Mouse (Mus musculus) right cerebral cortex, adult 18-20 months (tissue): ENCODE results near the gene Krt73.

Source experiments
- DNase-seq: peaks from one replicate; pipeline ENCODE4 v3.0.0; 2022; ENCODE audit warnings: mixed read lengths

The Krt73 gene

DNA sequence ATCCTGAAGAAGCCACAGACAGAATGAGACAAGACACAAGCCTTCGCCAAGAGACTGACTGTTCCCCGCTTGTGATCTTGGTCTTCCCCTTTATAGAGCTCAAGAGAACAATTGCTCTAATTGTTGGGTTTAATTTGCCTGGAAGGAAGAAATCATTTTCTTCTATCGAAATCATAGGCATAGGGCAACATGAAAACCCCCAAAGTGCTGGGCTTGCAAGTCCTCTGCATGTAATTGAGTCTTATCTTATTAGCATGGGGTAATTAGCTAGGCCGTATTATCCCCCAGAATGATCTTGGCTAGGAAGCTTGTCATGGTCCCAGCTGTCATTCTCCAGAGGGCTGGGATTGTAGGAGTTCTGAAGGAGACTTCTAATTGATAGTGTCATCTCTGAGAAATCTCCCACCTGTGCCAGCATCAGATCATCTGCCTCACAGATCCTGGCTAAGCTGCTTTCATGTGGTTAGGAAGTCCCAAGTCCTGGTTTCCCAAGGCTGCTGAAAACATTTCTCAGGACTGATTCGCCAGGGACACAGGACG is at the start of gene Krt73:
Gene Krt73, minus strand, starts transcription at position 51 of the 540 bp plus-strand sequence.
- DNase-seq, result no peak

- DNase-seq, result no peak
These were observed 48.5 kb upstream of the Krt73 start, which contains the start of gene Krt1 for GRCm38 (mm10) chr15:101850694-101851093. TSS of gene Krt1 (minus strand) at chr15:101850794.

GRCm38 (mm10) chr15:101845971-101846403 is 43.8 kb upstream of the Krt73 start:
- DNase-seq, result peak; percentile 49

DNA sequence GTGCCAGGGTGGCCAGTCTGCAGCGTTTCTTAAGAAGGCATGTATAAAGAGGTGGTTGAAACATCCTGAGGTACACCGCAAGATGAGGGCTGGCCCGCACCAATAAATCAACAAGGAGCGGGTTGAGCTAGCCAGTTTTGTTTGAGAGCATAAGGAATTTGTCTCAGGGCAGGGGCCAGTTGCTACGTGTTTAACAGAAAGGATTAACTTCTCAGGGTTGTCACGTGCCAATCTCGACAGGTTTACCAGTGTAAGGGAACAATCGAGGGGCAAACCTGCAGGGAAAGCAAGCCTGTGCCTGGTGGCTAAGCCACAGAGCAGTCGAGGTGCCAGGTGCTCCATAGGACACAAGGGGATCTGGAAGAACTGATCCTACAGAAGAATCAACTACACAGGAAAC is 41.0 kb upstream of the Krt73 start:
- no peak for DNase-seq

DNA sequence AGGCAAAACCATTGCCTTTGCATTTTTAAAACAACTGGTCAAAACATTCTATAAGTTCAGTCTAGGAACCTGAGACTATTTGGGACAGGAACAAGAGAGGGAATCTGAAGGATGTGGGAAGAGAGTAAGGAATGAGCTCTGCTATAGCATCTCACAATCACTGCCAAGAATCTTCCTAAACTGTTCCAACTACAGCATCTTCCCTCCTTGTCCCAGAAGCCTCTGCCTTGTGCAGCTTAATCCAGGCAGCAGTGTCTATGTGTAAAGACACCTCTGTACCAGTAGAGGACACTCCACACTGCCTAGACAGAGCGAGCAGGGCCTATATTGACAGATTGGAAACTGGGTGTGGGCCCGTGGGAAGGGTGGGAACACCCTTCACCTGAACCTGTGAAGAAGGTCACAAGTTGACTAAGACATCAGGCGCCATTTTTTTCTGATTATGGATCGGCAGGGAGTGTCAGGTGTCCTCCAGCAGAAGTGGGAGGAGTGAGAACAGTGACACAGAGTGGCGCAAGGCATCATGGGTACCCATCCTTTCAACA is 32.7 kb upstream of the Krt73 start:
- no peak for DNase-seq

DNA sequence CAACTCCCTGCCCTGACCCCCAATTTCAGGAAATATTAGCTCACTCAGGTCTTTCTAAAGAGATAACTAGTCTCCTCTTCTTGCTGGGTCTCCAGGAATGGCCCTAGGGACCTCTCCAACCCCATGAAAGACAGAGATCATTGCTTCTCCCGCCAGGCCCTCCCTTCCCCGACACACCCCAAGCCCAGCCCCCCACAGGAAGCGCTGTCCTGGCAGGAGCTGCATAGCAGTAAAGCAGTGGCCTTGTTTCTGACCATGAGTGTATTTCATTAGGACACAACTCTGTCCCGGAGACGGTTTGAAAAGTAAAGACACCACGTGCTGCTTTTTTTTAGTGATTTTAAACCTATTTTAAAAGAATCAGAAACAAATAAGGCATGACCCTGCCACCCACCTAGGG is 31.0 kb upstream of the Krt73 start:
- DNase-seq, result no peak

DNA sequence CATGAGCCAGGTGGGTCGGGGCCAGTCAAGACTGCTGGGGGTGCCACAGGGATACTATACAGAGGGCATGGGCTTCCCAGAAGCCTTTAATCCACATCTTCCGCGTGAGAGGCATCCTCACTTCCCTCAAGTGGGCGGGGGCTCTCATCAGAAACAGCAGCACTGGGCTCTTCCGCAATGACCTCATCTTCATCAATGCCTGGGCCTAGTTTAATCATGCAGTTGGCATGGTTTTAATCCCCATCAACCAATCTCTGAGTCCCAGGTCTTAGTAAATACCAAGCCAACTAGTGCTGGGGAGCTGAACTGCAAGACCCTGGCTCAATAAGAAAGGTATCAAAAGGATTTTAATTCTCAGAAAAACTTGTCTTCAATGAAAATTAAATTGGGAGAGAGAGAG is 27.3 kb upstream of the Krt73 start:
- no peak for DNase-seq

GRCm38 (mm10) chr15:101821786-101822185 is 19.6 kb upstream of the Krt73 start:
- DNase-seq, result no peak

GRCm38 (mm10) chr15:101817875-101818274 is 15.7 kb upstream of the Krt73 start, which contains the start of gene Krt2:
TSS of gene Krt2 (minus strand) at chr15:101818169.
- DNase-seq, result no peak

DNA sequence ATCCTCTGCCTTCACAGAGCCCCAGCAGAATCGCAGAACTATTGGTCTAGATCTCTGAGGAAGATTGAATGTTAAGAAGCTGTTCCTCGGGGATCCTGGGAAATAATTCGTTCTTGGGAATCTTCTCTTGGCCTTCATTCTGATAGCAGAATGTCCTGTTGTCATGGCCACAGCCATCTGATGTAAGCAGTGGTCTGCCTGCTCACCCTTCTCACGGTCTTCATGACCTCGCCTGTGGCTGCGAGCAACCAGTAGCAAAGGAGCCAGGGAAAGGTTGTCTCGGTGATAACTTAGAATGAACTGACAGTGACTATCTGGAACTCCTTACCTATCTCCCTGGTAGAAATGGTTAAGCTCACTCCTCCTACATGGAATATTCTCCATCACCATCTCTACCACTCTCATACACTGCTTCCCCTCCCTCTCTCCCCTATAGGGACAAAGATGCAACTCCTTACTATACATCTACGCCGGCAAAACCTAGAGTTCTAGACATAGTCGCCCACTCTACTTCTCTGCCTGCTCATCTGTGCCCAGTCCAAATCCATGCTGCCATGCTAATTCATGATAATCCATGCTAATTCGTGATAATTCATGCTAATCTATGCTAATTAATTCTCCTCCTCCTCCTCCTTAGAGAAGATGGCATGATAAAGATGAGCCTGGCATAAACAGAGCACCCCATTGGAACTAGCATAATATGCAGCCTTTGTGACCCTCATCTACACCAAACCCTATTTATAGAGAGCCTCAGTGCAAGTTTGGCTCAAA is 1.1 kb upstream of the Krt73 start:
- peak; percentile 58 for DNase-seq

DNA sequence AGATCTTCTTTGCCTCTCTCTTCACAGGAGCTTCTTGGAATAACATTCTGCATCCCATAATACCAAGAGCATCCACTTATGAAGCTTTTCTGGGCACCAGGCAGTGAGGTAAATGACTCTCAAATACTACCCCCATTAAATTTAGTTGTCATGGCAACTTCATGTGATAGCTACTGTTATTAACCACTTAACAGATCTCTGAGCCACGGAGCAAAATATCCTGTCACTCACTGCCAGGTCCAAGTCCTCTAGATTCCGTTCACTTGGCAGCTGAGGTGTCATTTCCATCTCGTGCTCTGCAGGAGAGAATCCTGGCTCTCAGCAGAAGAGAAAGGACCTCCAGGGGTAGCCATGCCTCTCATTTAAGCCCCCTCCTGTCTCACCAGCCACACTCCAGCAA is 11.3 kb downstream of the Krt73 start:
- no peak for DNase-seq

- DNase-seq, result no peak
These were observed 15.8 kb downstream of the Krt73 start, which contains the start of gene Krt72 for GRCm38 (mm10) chr15:101786360-101786759. TSS of gene Krt72 (minus strand) at chr15:101786460.

DNA sequence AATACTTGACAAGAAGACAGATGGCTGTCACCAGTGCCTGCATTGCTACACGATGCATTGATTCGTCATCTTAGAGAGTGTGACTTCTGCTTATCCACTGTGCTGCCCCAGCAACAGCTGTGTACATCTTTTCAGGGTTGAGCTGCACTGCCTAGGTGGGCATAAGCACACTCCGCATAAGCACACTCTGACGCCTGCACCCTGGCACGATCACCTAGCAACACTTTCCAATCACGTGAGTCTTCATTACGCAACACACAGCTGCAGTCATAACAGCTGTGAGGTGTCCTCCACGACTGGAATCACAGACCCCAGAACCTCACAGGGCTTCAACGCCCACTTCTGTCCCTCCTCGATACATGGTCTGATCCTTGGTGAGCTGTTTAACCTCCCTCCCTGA is 28.7 kb downstream of the Krt73 start:
- peak; percentile 11 for DNase-seq

DNA sequence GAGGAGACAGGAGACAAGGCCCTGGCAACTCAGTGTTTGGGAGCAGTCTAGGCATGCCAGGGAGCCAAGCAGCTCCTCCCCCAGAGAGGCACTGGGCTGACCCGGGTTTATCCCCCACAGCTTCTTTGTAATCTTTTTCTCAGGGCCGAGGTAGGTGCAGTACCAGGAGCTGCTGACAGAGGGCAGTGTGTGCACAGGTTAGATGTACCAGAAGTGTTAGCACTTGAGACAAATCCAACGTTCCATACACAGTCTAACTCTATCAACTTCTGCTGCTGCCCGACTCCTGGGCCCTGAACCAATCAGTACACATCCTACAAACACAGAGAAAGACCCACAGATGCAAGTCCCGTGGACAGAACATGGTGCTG is 29.4 kb downstream of the Krt73 start:
- DNase-seq, result peak; percentile 82

DNA sequence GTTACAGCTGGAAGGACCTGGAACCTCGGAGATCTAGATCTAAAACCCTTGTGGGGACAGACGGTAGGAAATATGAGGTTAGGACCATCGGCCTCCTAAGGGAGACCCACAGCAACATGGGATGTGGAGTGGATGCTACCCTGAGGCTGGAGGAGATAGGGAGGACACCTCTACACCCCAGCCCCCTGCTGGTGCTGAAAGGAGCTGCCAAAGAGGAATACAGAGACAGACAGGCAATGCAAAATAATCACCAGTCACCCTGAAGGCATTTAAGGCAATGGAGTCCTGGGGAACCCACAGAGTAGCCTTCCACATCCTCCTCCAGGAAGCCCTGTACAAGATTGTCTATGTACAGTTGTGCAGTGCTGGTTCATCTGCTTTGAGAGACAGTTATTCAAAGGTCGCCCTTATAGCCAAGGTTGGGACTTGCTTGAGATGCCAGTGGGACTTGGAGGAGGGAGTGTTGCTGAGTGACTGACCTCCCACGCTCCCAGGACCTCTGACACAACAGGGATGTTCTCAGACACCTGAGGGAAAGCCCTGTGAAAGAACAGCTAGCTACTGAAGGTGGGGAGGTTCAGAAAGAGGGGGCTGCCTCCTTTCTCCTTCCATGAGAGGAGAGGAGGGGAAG is 30.0 kb downstream of the Krt73 start:
- DNase-seq, result peak; percentile 10

DNA sequence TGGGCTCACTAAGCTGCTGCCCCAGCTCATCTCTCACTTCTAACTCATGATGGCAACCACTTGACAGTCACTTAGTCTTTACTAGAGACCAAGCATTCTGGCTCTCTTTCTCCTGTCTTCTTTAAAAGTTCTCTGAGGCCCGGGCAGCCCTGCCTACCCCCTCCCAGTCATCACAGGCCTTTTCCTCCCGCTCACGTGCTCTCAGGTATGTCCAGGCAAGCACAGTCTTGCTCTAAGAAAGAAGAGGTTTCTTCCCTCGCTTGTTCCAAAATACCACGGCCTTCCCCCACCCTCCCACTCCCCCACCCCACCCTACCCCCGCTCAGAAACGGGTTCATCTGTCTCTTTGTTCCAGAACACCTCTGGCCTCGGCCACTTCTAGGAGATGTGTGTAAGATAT is 31.9 kb downstream of the Krt73 start:
- DNase-seq, result no peak
